Mouse (Mus musculus) urinary bladder, adult 2 months (tissue): ENCODE measurements around the gene Celsr3. TPM values are rescaled to one million over a fixed set of nuclear protein-coding genes. Genes with fewer than 3 reads are reported as not detected.

Source experiments
- DNase-seq: peaks from one replicate; pipeline ENCODE4 v3.0.0; 2022; ENCODE audit warnings: low spot score
- polyA plus RNA-seq: library from polyadenylated mRNA; depleted of rRNA; stranded (reverse); fragments of >200 nt; gene quantifications from 2 replicates; pipeline ENCODE4 v1.2.3, GENCODE M21; 2012

The Celsr3 gene
- polyA plus RNA-seq, 1 experiment: 0.23 TPM

- no peak for DNase-seq
These were observed 19.3 kb upstream of the Celsr3 start for GRCm38 (mm10) chr9:108806831-108807230.

GRCm38 (mm10) chr9:108807674-108808073 is 18.4 kb upstream of the Celsr3 start:
- DNase-seq: no peak

- DNase-seq: peak; percentile 97
These were observed 17.9 kb upstream of the Celsr3 start, which contains the start of gene Nckipsd for GRCm38 (mm10) chr9:108808163-108808665. Nckipsd (plus strand) TSS chr9:108808368.

- no peak for DNase-seq
These were observed 16.9 kb upstream of the Celsr3 start for GRCm38 (mm10) chr9:108809188-108809587.

GRCm38 (mm10) chr9:108809723-108810122 is 16.4 kb upstream of the Celsr3 start:
- DNase-seq: no peak

DNA sequence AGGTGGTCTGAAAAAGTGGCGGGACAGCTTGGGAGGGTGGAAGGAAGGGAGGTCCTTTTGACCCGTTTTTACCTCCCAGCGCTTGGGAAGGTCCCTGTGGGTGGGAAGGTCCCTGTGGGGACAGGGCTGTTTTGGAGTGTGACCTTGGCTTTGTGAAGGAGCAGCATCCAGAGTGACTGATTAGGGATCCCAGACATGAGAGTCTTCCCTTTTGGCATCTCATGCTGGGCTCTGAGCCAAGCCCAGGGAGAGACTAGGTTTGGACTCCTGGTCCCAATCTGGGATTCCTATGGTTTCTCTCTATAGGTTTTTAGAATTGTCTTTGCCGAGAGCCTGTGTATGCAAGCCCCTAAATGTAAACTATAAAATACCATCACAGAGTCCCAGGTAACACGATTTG is 15.6 kb upstream of the Celsr3 start:
- no peak for DNase-seq

GRCm38 (mm10) chr9:108815557-108815956 is 10.6 kb upstream of the Celsr3 start:
- DNase-seq: no peak

DNA sequence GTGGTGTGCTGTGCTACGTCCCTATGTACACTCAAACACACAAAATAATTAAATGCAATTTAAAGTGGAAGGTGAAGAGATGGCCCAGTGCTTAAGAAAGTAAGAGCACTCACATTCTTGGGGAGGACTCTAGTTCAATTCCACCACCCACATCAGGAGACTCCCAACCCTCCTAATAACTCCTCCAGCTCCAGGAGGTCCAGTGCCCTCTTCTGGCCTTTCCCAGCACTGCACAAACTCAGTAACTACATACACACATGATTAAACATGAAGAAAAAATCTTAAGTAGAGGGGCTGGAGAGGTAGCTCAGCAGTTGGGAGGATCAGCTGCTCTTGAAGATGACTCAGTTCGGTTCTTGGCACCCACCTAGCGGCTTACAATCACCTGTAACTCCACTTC is 6.6 kb upstream of the Celsr3 start:
- DNase-seq: no peak

GRCm38 (mm10) chr9:108820077-108820476 is 6.0 kb upstream of the Celsr3 start:
- DNase-seq: no peak

DNA sequence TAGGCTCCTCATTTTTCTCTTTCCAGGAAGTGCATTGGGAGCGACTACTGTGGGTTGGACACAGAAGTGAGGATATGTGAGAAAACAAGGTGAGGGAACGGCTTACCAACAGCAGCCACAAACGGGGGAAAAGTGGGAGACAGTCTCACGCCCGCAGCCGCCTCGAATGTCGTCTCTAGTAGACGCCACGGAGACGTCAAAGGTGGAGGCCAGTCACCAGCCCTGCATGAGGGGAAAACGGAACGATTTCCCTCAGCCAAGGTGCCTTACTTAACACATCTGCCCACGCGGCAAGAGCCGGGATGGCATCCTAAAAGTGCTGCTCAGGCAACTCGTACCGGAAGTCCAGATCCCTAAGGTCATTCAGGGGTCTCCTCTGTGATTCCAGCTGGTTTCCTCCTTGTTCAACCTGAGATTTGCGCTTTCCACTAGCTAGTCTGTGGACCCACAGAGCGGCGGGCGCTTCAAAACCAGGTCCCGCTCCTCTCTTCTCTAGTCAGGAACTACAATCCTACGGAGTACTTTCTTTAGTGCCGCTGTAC is 1.9 kb upstream of the Celsr3 start:
- DNase-seq: no peak

- no peak for DNase-seq
These were observed 1.2 kb upstream of the Celsr3 start for GRCm38 (mm10) chr9:108824755-108825413.

DNA sequence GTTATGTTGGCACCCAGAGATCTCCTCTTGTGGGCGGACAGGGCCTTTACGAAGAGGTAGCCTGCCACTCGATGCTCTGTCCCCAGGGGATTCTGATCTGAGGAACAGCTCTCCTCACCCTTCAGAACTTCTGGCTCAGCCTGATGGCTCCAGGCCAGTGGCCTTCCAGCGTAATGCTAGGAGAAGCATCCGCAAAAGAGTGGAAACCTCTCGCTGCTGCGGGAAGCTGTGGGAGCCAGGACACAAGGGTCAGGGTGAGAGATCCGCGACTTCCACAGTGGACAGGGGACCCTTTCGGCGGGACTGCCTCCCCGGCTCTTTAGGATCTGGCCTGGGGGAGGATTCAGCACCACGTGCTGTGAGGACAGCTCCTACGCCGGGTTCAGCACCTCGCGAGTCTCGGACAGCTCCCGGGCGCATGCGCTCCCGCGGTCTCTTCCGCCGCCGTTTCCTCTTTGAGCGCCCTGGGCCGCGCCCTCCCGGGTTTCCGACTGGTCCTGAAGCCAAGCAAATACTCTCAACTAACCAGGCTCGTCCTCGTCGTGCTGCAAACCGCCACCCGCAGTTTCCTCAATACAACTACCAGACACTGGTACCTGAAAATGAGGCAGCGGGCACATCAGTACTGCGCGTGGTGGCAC is 700 bp downstream of the Celsr3 start:
- peak; percentile 81 for DNase-seq

DNA sequence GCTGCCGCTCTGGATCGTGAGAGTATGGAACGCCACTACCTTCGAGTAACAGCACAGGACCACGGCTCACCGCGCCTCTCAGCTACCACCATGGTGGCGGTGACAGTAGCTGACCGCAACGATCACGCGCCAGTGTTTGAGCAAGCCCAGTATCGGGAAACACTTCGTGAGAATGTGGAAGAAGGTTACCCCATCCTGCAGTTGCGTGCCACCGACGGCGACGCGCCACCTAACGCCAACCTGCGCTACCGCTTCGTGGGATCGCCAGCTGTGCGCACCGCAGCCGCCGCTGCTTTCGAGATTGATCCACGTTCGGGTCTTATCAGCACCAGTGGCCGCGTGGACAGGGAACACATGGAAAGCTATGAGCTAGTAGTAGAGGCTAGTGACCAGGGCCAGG is 1.3 kb downstream of the Celsr3 start:
- no peak for DNase-seq

DNA sequence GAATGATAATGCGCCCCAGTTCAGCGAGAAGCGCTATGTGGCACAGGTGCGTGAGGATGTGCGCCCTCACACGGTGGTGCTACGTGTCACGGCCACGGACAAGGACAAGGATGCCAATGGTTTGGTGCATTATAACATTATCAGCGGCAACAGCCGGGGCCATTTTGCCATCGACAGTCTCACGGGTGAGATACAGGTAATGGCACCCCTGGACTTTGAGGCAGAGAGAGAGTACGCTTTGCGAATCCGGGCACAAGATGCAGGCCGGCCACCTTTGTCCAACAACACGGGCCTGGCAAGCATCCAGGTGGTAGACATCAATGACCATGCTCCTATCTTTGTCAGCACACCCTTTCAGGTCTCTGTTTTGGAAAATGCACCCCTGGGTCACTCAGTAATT is 1.8 kb downstream of the Celsr3 start:
- DNase-seq: no peak

DNA sequence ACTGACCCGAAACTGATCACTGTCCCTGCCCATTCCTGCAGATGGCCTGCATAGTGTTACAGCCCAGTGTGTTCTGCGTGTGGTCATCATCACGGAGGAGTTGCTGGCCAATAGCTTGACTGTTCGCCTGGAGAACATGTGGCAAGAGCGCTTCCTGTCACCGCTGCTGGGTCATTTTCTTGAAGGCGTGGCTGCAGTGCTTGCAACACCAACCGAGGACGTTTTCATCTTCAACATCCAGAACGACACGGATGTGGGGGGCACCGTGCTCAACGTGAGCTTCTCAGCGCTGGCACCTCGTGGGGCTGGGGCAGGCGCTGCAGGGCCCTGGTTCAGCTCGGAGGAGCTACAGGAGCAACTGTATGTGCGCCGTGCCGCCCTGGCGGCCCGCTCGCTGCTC is 5.5 kb downstream of the Celsr3 start:
- no peak for DNase-seq

- DNase-seq: peak; percentile 49
These were observed 6.4 kb downstream of the Celsr3 start for GRCm38 (mm10) chr9:108832390-108833108.

- no peak for DNase-seq
These were observed 16.9 kb downstream of the Celsr3 start for GRCm38 (mm10) chr9:108842989-108843388.

DNA sequence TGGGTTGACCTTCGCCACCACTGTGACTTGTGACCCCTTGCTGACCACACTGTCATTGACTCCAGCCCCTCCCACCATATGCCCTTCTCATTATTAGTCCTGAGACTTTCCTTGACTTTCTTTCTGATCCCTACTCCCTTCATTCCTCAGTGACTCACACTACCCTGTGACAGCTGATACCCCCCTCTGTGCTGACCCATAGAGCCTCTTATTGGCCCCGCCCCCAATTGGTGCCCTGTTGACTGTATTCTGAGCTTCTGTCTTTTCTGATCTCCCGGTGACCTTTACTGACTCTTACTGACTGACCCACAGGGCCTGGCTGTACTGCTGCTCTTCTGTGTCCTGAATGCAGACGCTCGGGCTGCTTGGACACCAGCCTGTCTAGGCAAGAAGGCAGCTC is 19.3 kb downstream of the Celsr3 start:
- DNase-seq: no peak

DNA sequence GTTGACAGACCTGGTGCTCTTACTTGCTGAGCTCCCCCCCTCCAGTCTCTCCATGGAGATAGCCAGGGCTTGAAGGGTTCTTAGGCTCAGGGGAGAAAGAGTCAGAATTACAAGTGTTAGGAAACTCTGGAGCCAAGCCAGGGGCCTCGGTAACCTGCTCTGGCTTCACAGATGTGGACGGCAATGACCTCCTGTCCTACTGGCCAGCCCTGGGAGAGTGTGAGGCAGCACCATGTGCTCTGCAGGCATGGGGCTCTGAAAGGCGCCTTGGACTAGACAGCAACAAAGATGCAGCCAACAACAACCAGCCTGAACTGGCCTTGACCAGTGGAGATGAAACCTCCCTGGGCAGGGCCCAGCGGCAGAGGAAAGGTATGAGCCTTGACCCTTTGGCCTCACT is 21.3 kb downstream of the Celsr3 start:
- DNase-seq: no peak

DNA sequence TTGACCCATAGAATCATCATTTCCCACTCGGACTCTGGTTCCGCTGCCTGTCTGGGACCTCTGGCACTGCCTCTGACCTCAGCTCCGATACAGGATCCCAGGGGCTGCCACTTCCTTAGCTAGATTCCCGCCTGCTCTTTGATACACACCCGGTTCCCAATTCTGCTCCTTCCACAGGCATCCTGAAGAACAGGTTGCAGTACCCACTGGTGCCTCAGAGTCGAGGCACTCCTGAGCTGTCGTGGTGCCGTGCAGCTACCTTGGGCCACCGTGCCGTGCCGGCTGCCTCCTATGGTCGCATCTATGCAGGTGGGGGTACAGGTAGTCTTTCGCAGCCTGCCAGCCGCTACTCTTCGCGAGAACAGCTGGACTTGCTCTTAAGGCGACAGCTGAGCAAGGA is 22.3 kb downstream of the Celsr3 start:
- no peak for DNase-seq

- no peak for DNase-seq
These were observed 26.9 kb downstream of the Celsr3 start, which contains the start of gene Slc26a6 for GRCm38 (mm10) chr9:108852976-108853375. Slc26a6 (plus strand) TSS chr9:108853283.

DNA sequence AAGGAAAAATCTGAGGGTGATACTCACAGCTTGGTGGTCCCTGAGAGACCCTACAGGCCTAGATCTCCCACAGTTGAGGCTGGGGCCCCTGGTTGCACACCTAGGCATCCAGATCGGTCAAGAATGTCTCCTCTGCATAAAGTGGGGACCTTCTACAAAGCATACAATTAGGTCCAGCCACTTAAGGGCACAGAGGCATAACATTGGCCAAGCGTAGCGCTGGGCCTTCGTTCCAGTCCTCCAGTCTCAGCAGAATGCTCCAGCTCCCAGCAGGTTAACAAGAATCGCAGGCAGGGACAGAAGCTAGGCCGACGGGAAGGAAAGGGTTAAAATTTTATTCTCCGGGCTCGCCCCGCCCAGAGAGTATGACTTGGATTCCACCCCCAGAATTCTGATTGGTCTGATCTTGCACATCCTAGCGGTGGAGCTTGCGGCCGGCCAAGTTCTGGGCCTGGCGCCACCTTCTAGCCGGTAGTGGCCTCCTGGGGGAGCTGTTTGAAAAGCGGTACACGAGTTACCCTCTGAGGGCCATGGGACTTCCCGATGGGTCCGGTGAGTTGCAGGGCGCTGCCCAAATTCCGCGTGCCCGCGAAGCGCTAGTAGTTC is 27.6 kb downstream of the Celsr3 start:
- peak; percentile 78 for DNase-seq
